Mouse (Mus musculus) liver, postnatal 0 days (tissue): ENCODE measurements around the gene Thrap3. TPM values are rescaled to one million over a fixed set of nuclear protein-coding genes. Genes with fewer than 3 reads are reported as not detected.
A peak's percentile ranks its signal among the peaks of the same experiment; 100 is the strongest.

Experiments
- ATAC-seq: fragments of 200-750 bp; cut with Nextera tagmentation; 2 replicates; pipeline ENCODE4 v1.8.0; 2017; ENCODE audit warnings: mild to moderate bottlenecking, moderate library complexity
- DNase-seq: peaks from one replicate; pipeline ENCODE4 v3.0.0-alpha.2; 2016
- H3K27ac ChIP-seq: fragments of 300-500 bp; sonication (generic); 2 replicates; pipeline ENCODE4 v1.5.1; 2014; ENCODE audit warnings: antibody characterized with exemption, moderate library complexity, mild to moderate bottlenecking, low read depth
- H3K27me3 ChIP-seq: fragments of 300-500 bp; sonication (generic); 2 replicates; pipeline ENCODE4 v1.6.1; 2014; ENCODE audit warnings: low read length, control low read depth, mixed read lengths; ENCODE audit not compliant: insufficient read depth
- H3K36me3 ChIP-seq: fragments of 300-500 bp; sonication (generic); replicated peaks from 2 replicates; pipeline ENCODE4 v1.6.1; 2014; ENCODE audit warnings: mild to moderate bottlenecking, control low read depth, low read length, moderate library complexity, mixed read lengths; ENCODE audit not compliant: insufficient read depth
- H3K4me1 ChIP-seq: fragments of 300-500 bp; sonication (generic); 2 replicates; pipeline ENCODE4 v1.6.1; 2014; ENCODE audit warnings: antibody characterized with exemption, mild to moderate bottlenecking, control low read depth; ENCODE audit not compliant: insufficient read depth
- H3K4me2 ChIP-seq: fragments of 300-500 bp; sonication (generic); 2 replicates; pipeline ENCODE4 v1.6.1; 2014; ENCODE audit warnings: low read depth, mild to moderate bottlenecking, low read length, moderate library complexity, mixed read lengths
- H3K4me3 ChIP-seq: fragments of 300-500 bp; sonication (generic); 2 replicates; pipeline ENCODE4 v1.5.1; 2014; ENCODE audit warnings: low read depth, low read length
- H3K9ac ChIP-seq: fragments of 300-500 bp; sonication (generic); replicated peaks from 2 replicates; pipeline ENCODE4 v1.6.1; 2014; ENCODE audit warnings: mild to moderate bottlenecking, moderate library complexity
- H3K9me3 ChIP-seq: fragments of 300-500 bp; sonication (generic); 2 replicates; pipeline ENCODE4 v1.6.1; 2016; ENCODE audit warnings: mild to moderate bottlenecking, control low read depth, low read length, mixed read lengths
- CTCF ChIP-seq: sonication (generic); IDR thresholded peaks from 2 replicates; pipeline ENCODE4 v1.5.1; 2016; ENCODE audit warnings: antibody characterized with exemption, low read depth
- EP300 ChIP-seq: IDR thresholded peaks from 2 replicates; pipeline ENCODE4 v1.6.1; 2016; ENCODE audit warnings: antibody characterized with exemption, low read depth, mild to moderate bottlenecking
- WGBS: fragments of 180-500 bp; shearing (Covaris S2); extraction: QIAGEN DNeasy Blood & Tissue Kit; methylation state at CpG from one replicate; pipeline ENCODE4 v1.1.7; 2014; ENCODE audit not compliant: insufficient replicate concordance; 5-methylcytosine and 5-hydroxymethylcytosine counted together
- polyA plus RNA-seq: library from polyadenylated mRNA; unstranded; fragments of >200 nt; fragmentation: Nextera tagmentation; extraction: Ambion mirVana; gene quantifications from 2 replicates; pipeline ENCODE4 v1.2.1, GENCODE M21; 2015

The Thrap3 gene
- polyA plus RNA-seq, 1 experiment from 2014 or later, result 62.4 TPM

DNA sequence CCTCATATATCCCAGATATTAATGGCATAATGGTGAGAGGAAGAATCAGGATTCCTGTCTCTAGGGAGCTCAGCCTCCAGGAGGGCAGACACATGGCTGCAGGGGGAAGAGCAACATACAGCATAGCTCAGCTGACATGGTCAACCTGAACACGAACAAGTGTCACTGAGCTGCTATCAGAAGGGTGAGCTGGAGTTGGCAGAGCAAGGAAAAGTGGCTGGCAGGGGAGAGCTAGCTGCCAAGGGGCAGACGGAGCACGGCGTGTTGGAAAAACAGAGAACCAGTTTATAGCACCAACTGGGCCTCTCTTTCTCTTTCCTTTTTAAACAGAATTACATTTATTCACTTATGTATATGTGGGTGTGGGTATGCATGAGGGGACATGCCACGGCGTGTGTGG is 40.0 kb upstream of the Thrap3 start:
- H3K4me2 ChIP-seq, result no peak overlapping the region

DNA sequence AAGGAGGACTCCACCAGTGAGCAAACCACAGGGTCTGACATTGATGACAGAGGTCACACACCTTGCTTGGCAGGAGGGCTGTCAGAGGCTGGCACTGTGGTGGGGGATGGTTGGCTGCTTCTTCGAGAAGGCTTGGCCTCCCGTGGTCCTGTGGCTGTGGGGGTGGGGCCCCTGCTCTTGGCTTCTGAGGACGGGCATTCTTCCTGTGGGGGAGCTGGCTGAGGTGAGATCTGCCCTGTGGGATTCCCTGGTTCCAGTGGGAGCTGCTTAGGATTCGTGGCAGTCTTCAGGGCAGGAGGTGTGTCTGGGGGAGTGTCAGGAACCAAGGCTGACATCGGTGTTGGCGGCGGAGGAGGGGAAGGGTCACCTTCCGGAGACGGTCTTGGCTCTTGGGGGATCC is 39.4 kb upstream of the Thrap3 start:
- no peak overlapping the region for H3K4me3 ChIP-seq
- no peaks in the 10 kb centered on the region for H3K4me1 ChIP-seq
- no peak overlapping the region for H3K4me2 ChIP-seq
- 58% methylated on average over 9 of the region's 9 CpGs for WGBS
- no peak for TF ChIP-seq CTCF
- no peak for TF ChIP-seq EP300
- no peaks in the 10 kb centered on the region for H3K9me3 ChIP-seq
- no peaks in the 10 kb centered on the region for H3K27me3 ChIP-seq
- H3K27ac ChIP-seq, result no peak overlapping the region
- ATAC-seq (no peak), DNase-seq (no peak)
- H3K36me3 ChIP-seq, result peaks cover 25% of the 10 kb centered on the region
- no peak overlapping the region for H3K9ac ChIP-seq

More for the DNA sequence above, 40.0 kb upstream of the Thrap3 start:
- H3K27me3 ChIP-seq, result no peaks in the 10 kb centered on the region
- no peak overlapping the region for H3K4me3 ChIP-seq
- DNase-seq (no peak), ATAC-seq (no peak)
- no peak overlapping the region for H3K27ac ChIP-seq
- H3K4me1 ChIP-seq, result no peaks in the 10 kb centered on the region
- TF ChIP-seq EP300, result no peak
- no peak for TF ChIP-seq CTCF
- H3K9ac ChIP-seq, result no peak overlapping the region
- 81% methylated on average over 6 of the region's 6 CpGs for WGBS
- peaks cover 28% of the 10 kb centered on the region for H3K36me3 ChIP-seq
- H3K9me3 ChIP-seq, result no peaks in the 10 kb centered on the region

DNA sequence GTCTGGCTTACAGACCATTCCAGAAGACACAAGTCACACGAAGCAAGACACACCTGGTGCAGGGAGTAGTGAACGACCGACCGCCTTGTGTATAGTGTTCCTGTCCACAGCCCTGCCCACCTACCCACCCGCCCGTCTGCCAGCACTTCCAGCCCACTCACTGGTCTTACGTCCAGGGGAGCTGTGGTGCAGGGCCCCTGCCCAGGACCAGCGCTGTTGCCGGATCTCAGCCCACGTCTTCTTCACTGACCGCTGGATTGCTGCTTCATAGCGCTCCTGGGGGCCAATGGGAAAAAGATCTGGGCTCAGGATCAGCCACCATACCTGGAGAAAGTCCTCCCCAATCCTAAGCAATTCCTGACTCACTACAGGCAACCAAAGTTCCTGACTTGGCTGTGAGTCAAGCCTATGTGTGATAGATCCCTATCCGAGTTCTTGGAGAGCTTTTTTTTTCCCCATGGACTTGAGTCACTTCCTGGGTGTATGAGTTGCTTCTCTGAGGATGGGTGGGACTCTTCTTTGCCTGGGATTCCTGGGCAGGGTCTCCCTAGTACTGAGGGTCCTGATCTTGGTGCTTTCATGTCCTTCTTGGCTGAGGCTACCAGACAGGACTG is 37.4 kb upstream of the Thrap3 start:
- Histone ChIP-seq H3K4me1 (no peaks in the 10 kb centered on the region), H3K9ac (no peak overlapping the region), H3K9me3 (no peaks in the 10 kb centered on the region), H3K27ac (no peak overlapping the region), H3K4me3 (no peak overlapping the region), H3K27me3 (no peaks in the 10 kb centered on the region), H3K4me2 (no peak overlapping the region), H3K36me3 (peaks cover 29% of the 10 kb centered on the region)
- TF ChIP-seq EP300 (no peak), CTCF (no peak)
- ATAC-seq (no peak), DNase-seq (no peak)
- 87% methylated on average over 13 of the region's 13 CpGs for WGBS

DNA sequence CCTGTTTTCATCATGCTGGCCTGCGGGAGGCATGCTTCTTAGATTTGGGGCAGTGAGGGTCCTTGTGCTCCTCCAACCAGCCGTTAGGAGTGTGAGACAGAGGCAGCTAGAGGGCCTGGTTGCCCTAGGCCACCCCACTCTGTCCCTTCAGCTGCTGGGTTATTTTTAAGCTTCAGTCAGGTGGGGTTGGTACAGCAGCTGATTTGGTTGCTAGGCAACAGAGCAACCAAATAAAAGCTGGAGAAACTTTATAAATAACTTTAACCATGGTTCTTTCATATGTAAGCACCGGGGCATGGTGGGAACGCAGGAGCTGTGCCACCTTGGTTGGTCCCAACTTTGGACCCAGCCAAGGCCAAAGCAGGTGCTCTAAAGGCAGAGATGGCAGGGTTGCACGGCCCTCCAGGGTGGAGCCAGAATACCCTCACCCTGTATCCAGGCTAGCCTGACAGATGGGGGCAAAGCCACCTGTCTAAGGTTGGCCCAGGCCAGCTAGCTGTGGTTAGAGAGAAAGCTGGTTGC is 35.2 kb upstream of the Thrap3 start:
- ATAC-seq (no peak), DNase-seq (no peak)
- Histone ChIP-seq H3K4me1 (no peaks in the 10 kb centered on the region), H3K9ac (no peak overlapping the region), H3K27ac (no peak overlapping the region), H3K36me3 (peaks cover 50% of the 10 kb centered on the region), H3K4me2 (no peak overlapping the region), H3K27me3 (no peaks in the 10 kb centered on the region), H3K4me3 (no peak overlapping the region), H3K9me3 (no peaks in the 10 kb centered on the region)
- no peak for TF ChIP-seq EP300
- TF ChIP-seq CTCF, result no peak
- 68% methylated on average over 5 of the region's 5 CpGs for WGBS

DNA sequence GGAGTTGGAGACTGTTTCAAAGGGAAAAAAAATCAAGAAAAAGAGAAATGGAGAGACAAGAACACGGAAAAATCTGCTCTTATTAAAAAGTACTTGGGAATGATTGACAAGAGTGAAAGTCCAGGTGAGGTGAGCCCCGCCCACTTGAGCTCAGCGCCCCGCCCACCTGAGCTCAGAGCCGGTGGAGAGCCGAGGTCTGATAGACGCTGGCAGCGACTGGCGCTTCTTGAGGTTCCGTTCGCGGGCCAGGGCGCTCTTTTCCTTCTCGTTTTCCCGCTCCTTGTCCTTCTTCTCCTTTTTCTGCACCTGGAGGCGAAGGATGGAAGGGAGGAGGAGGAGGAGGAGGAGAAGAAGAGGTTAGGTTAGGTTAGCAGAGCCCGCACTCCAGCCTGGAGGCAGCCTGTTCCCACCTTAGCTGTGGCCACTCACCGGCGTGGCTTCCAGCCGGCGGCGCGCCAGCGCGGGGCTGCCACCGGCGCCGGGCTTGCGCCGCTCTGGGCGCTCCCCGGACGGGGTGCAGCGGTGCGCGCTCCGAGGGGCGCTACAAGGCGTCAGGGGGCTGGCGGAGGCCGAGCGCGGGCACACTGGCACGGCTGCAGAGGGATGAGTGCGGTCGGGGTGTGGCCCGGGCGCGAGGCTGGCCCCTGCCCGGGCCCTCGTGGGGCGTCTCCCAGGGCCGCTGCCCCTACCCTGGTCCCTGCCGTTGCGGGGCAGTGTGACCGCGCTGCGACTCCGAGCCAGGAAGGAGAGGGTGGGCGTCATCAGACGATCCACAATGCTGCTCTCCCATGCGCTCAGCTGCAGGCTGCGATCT is 34.1 kb upstream of the Thrap3 start:
- peak; percentile 50 for DNase-seq
- Histone ChIP-seq H3K27ac (no peak overlapping the region), H3K36me3 (peaks cover 55% of the 10 kb centered on the region), H3K9me3 (no peaks in the 10 kb centered on the region), H3K9ac (no peak overlapping the region), H3K4me2 (no peak overlapping the region), H3K4me3 (no peak overlapping the region), H3K4me1 (no peaks in the 10 kb centered on the region), H3K27me3 (no peaks in the 10 kb centered on the region)
- no peak for ATAC-seq
- TF ChIP-seq CTCF (no peak), EP300 (no peak)
- WGBS, result 80% methylated on average over 62 of the region's 63 CpGs

DNA sequence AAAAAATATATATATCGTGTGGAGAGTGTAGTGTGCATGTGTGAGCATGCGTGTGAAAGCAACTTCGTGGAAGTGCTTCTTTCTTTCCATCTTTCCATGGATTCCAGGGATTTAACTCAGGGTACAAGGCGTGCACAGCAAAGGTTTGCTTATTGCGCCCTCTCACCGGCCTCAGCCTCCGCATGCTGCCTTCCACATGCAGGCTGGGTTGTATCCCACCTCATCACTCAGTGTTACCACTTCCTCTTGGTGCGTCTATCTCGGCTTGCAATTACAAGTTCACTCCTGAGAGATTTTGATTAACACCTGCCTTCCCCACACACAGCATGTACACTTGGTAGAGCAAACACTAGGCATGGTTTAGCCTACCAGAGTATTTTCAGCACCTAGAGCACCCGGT is 32.6 kb upstream of the Thrap3 start:
- WGBS, result 61% methylated on average over 10 of the region's 10 CpGs
- no peak overlapping the region for H3K4me3 ChIP-seq
- no peaks in the 10 kb centered on the region for H3K9me3 ChIP-seq
- no peak for ATAC-seq
- H3K27me3 ChIP-seq, result no peaks in the 10 kb centered on the region
- no peak overlapping the region for H3K9ac ChIP-seq
- no peak overlapping the region for H3K4me2 ChIP-seq
- H3K36me3 ChIP-seq, result peaks cover 53% of the 10 kb centered on the region
- TF ChIP-seq EP300, result no peak
- no peak for TF ChIP-seq CTCF
- no peak for DNase-seq
- no peak overlapping the region for H3K27ac ChIP-seq
- H3K4me1 ChIP-seq, result no peaks in the 10 kb centered on the region
